ENCODE assay signal across 7 mouse cellular contexts in the genomic region with DNA sequence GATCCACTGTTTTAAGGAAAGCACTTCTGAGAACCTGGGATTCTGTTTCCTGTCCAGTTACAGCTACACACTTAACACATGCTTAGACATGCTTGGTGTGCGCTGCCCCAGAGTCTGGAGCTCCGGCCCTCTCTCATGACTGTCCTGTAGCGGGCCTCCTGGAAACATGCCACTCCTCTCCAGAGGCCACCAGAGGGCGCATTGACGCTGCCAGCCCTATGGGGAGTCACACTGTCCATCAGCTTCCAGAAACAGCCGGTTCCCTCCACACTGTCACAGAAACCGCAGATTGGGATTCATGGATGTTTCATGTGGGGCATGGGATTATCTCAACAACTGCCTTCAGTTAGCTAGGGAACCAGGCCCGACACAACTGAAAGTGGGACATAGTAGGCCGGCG. TPM values are rescaled to one million over a fixed set of nuclear protein-coding genes. Genes with fewer than 3 reads are reported as not detected.
DNase-seq lines count a peak whose midpoint lies in the region; ATAC-seq and TF ChIP-seq lines count a peak whose summit lies in the region.

No protein-coding gene starts in this region.

- H3K36me3 ChIP-seq in midbrain, embryonic 14.5 days (ENCODE audit: control insufficient read depth, insufficient read depth, low read length) = peaks cover 50% of the 10 kb centered on the region
- no peaks in the 10 kb centered on the region; the same call in 1 of the 2 replicates for H3K36me3 ChIP-seq in spleen, adult 2 months (ENCODE audit: control insufficient read depth, insufficient read depth, low read length)

- H3K4me2 ChIP-seq in midbrain, embryonic 14.5 days (ENCODE audit: low read length) = no peak overlapping the region

- no peaks in the 10 kb centered on the region for H3K4me1 ChIP-seq in midbrain, embryonic 14.5 days (ENCODE audit: control insufficient read depth, insufficient read depth, low read length)
- no peaks in the 10 kb centered on the region; the same call in 1 of the 2 replicates for H3K4me1 ChIP-seq in spleen, adult 2 months (ENCODE audit: control insufficient read depth, insufficient read depth, insufficient read length)

- 29% methylated on average over 10 of the region's 10 CpGs for WGBS in midbrain, embryonic 14.5 days
- WGBS in spleen, adult 2 months = 39% methylated on average over 10 of the region's 10 CpGs

- H3K9me3 ChIP-seq in midbrain, embryonic 14.5 days (ENCODE audit: control insufficient read depth, low read length) = no peaks in the 10 kb centered on the region

- TF ChIP-seq CTCF in spleen, adult 2 months (IDR thresholded peaks at IDR 0.05; ENCODE audit: extremely low read depth, insufficient read depth, insufficient read length, insufficient replicate concordance) = peak; percentile 86; the same call in 1 of the 2 replicates

- no peak overlapping the region for H3K4me3 ChIP-seq in midbrain, embryonic 14.5 days (replicated peaks; ENCODE audit: low read depth, low read length)
- no peak overlapping the region for H3K4me3 ChIP-seq in spleen, adult 2 months (ENCODE audit: extremely low read depth, insufficient read depth, insufficient read length)

- H3K9ac ChIP-seq in midbrain, embryonic 14.5 days (replicated peaks; ENCODE audit: low read length) = no peak overlapping the region

- no peak overlapping the region for H3K27ac ChIP-seq in midbrain, embryonic 14.5 days (replicated peaks; ENCODE audit: low read depth, low read length)
- H3K27ac ChIP-seq in spleen, adult 2 months (ENCODE audit: insufficient read depth, low read length) = no peak overlapping the region

- peak; percentile 53; the same call in 1 of the 2 replicates for ATAC-seq in midbrain, embryonic 14.5 days (ENCODE audit: low FRiP score, low TSS enrichment)

- no peak for TF ChIP-seq POLR2A in spleen, adult 2 months (IDR thresholded peaks at IDR 0.05; ENCODE audit: low read depth, low read length)

- intact Hi-C loops in gastrocnemius, postnatal 36 days (cut with DNase I) = loop anchor here (5.0 kb wide), 2 partner anchors 636 to 879 kb away; no protein-coding TSS in a partner anchor
- intact Hi-C loops in left cerebral cortex, postnatal 4 days (cut with DNase I) = loop anchor here (10.0 kb wide), 1 partner anchor 61 kb away; the partner anchor contains the start of gene Pitpnb

- DNase-seq in adrenal gland, postnatal 10 days = peak; percentile 92
- DNase-seq in embryo, embryonic 10 days (ENCODE audit: low spot score) = peak; percentile 93
- peak; percentile 79 to 80 for DNase-seq in gastrocnemius, postnatal 36 days
- peak; percentile 89 for DNase-seq in kidney, adult 18-20 months
- peak; percentile 87 for DNase-seq in left cerebral cortex, postnatal 4 days
- DNase-seq in midbrain, embryonic 14.5 days = peak; percentile 92
- DNase-seq in spleen, adult 2 months (ENCODE audit: low read depth in 1 of 2, low spot score in 2 of 2) = peak in 1 of 2 experiments; percentile 66

- H3K27me3 ChIP-seq in midbrain, embryonic 14.5 days (ENCODE audit: control insufficient read depth, insufficient read depth, low read length) = no peaks in the 10 kb centered on the region
- H3K27me3 ChIP-seq in spleen, adult 2 months (ENCODE audit: control insufficient read depth, insufficient read depth, low read length) = no peaks in the 10 kb centered on the region

RNA-seq across cellular contexts. Expression of gene Pitpnb, which starts 57.0 kb away (rescaled TPM):
- 10 to 100 TPM; 67.2 to 67.7 TPM for total RNA-seq in adrenal gland, postnatal 10 days (2021)
- 10 to 100 TPM; 19.4 to 20.2 TPM for total RNA-seq in gastrocnemius, postnatal 36 days (2021)
- total RNA-seq in left cerebral cortex, postnatal 4 days (2021) = 10 to 100 TPM; 79.3 to 84.0 TPM
- 77.6 and 104 TPM in 2 replicates for polyA plus RNA-seq in midbrain, embryonic 14.5 days (2014; fragmentation: Nextera tagmentation; extraction: Ambion mirVana)
- polyA plus RNA-seq in spleen, adult 2 months (2012; rRNA removed) = 24.4 and 25.5 TPM in 2 replicates
